Mouse (Mus musculus): ENCODE measurements around the gene Clcn2. TPM values are rescaled to one million over a fixed set of nuclear protein-coding genes. Genes with fewer than 3 reads are reported as not detected.
A peak's percentile ranks its signal among the peaks of the same experiment; 100 is the strongest.

Gene Clcn2
- total RNA-seq, 1 experiment from 2014 or later = 7.3 TPM

- peak; percentile 99 for ATAC-seq (replicated peaks; ENCODE audit: low read depth, poor library complexity, severe bottlenecking)
Measured at GRCm38 (mm10) chr16:20724338-20724748, 6.8 kb upstream of the Clcn2 start.

GRCm38 (mm10) chr16:20723247-20723646 lies 5.7 kb upstream of the Clcn2 start:
- ATAC-seq (replicated peaks; ENCODE audit: low read depth, poor library complexity, severe bottlenecking) = no peak

- ATAC-seq (replicated peaks; ENCODE audit: low read depth, poor library complexity, severe bottlenecking) = no peak
Measured at GRCm38 (mm10) chr16:20722736-20723135, 5.2 kb upstream of the Clcn2 start.

- no peak for ATAC-seq (replicated peaks; ENCODE audit: low read depth, poor library complexity, severe bottlenecking)
Measured at GRCm38 (mm10) chr16:20721808-20722207, 4.3 kb upstream of the Clcn2 start.

GRCm38 (mm10) chr16:20717978-20718670 lies 578 bp upstream of the Clcn2 start:
- ATAC-seq (replicated peaks; ENCODE audit: low read depth, poor library complexity, severe bottlenecking) = peak; percentile 15; the same call in 1 of the 2 replicates

GRCm38 (mm10) chr16:20716841-20717180 lies 735 bp downstream of the Clcn2 start:
- ATAC-seq (replicated peaks; ENCODE audit: low read depth, poor library complexity, severe bottlenecking) = no peak

- peak; percentile 10 for ATAC-seq (replicated peaks; ENCODE audit: low read depth, poor library complexity, severe bottlenecking)
Measured at GRCm38 (mm10) chr16:20715976-20716840, 1.3 kb downstream of the Clcn2 start.

GRCm38 (mm10) chr16:20715566-20715965 lies 2.0 kb downstream of the Clcn2 start:
- no peak for ATAC-seq (replicated peaks; ENCODE audit: low read depth, poor library complexity, severe bottlenecking)

GRCm38 (mm10) chr16:20715161-20715560 lies 2.4 kb downstream of the Clcn2 start:
- no peak for ATAC-seq (replicated peaks; ENCODE audit: low read depth, poor library complexity, severe bottlenecking)

- ATAC-seq (replicated peaks; ENCODE audit: low read depth, poor library complexity, severe bottlenecking) = no peak
Measured at GRCm38 (mm10) chr16:20714307-20715080, 3.1 kb downstream of the Clcn2 start.

- ATAC-seq (replicated peaks; ENCODE audit: low read depth, poor library complexity, severe bottlenecking) = no peak
Measured at GRCm38 (mm10) chr16:20712889-20713288, 4.7 kb downstream of the Clcn2 start.

GRCm38 (mm10) chr16:20712190-20712589 lies 5.4 kb downstream of the Clcn2 start:
- no peak for ATAC-seq (replicated peaks; ENCODE audit: low read depth, poor library complexity, severe bottlenecking)

- ATAC-seq (replicated peaks; ENCODE audit: low read depth, poor library complexity, severe bottlenecking) = 0 out of 2 replicates have a peak, but pooled peaks have one; percentile 24
Measured at GRCm38 (mm10) chr16:20710810-20711209, 6.7 kb downstream of the Clcn2 start.

GRCm38 (mm10) chr16:20710370-20710769 lies 7.2 kb downstream of the Clcn2 start:
- no peak for ATAC-seq (replicated peaks; ENCODE audit: low read depth, poor library complexity, severe bottlenecking)

GRCm38 (mm10) chr16:20708939-20709734 lies 8.4 kb downstream of the Clcn2 start:
- ATAC-seq (replicated peaks; ENCODE audit: low read depth, poor library complexity, severe bottlenecking) = no peak

- no peak for ATAC-seq (replicated peaks; ENCODE audit: low read depth, poor library complexity, severe bottlenecking)
Measured at GRCm38 (mm10) chr16:20708220-20708938, 9.2 kb downstream of the Clcn2 start.

GRCm38 (mm10) chr16:20706407-20707055 lies 11.0 kb downstream of the Clcn2 start:
- ATAC-seq (replicated peaks; ENCODE audit: low read depth, poor library complexity, severe bottlenecking) = no peak

- ATAC-seq (replicated peaks; ENCODE audit: low read depth, poor library complexity, severe bottlenecking) = 0 out of 2 replicates have a peak, but pooled peaks have one; percentile 4
Measured at GRCm38 (mm10) chr16:20705786-20706185, 11.8 kb downstream of the Clcn2 start.

Data from common myeloid progenitor, adult 5-6 weeks (primary cell).